Mouse (Mus musculus) CD4-positive naive resting alpha-beta T cell, adult 57 days (primary cell): Measurements from ENCODE around the gene Cyth4. TPM values are rescaled to one million over a fixed set of nuclear protein-coding genes. Genes with fewer than 3 reads are reported as not detected.

Source experiments
- total RNA-seq: library from RNA; stranded (reverse); gene quantifications from one replicate; pipeline ENCODE4 v1.2.4, GENCODE M21; 2023

Cyth4 gene
- 146 TPM for total RNA-seq

GRCm38 (mm10) chr15:78596914-78597313 lies at the start of gene Cyth4:
Gene Cyth4, plus strand, starts transcription at chr15:78597047.

DNA sequence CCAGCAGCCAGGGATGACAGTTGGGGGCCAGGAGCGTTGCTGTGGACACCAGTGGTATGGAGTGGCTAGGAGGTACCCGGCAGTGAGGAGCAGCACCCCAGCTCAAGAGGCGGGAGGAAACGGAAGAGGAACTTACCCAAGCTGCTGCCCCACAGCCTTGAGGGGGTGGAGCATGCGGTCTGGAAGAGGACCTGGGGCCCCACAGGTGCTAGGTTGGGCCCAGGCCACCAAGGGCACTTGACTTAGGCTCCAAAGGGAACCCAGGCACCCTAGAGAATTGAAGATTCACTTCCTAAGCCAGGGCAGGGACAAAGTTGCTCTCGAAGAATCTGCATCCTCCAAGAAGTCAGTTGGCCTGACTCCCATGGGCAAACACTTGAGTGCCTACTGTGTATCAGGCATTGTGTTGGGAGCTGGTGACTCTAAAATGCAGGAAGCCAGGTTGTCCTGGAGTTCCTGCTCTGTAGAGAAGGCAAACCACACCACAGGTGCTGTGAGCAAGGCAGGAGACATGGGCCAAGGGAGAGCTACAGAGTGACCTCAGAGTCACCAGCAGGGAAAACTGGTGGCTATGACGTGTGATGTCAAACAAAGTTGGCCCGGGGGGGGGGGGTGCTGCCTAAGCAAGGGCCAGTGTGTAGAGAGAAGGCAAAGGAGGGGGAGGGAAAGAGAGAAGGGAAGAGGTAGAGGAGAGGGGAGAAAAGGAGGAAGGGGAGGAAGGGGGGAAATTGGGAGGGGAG lies 24.0 kb upstream of the Cyth4 start, which contains the start of gene Rac2:
Gene Rac2, minus strand, starts transcription at position 126 of the 740 bp plus-strand sequence.

Other genes with a start within 250 kb of the Cyth4 start
- gene Tex33, start 201.1 kb upstream of the Cyth4 start, total RNA-seq, result not detected
- 0.92 TPM for gene Tst, start 191.1 kb upstream of the Cyth4 start, total RNA-seq
- 23.0 TPM for gene Mpst, start 190.6 kb upstream of the Cyth4 start, total RNA-seq
- gene Kctd17, start 168.5 kb upstream of the Cyth4 start, total RNA-seq, result 10.8 TPM
- not detected for gene Tmprss6, start 128.4 kb upstream of the Cyth4 start, total RNA-seq
- 59.7 TPM for gene Il2rb, start 101.8 kb upstream of the Cyth4 start, total RNA-seq
- 0.47 TPM for gene C1qtnf6, start 65.6 kb upstream of the Cyth4 start, total RNA-seq
- not detected for gene Sstr3, start 52.4 kb upstream of the Cyth4 start, total RNA-seq
- 907 TPM for gene Rac2, start 24.3 kb upstream of the Cyth4 start, total RNA-seq
- gene Elfn2, start 121.7 kb downstream of the Cyth4 start, total RNA-seq, result 2.6 TPM
- gene Mfng, start 176.4 kb downstream of the Cyth4 start, total RNA-seq, result 125 TPM
- gene Card10, start 206.0 kb downstream of the Cyth4 start, total RNA-seq, result 0.56 TPM
- 0.65 TPM for gene Cdc42ep1, start 245.6 kb downstream of the Cyth4 start, total RNA-seq